Mouse (Mus musculus) testis, postnatal 14 days (tissue): Measurements from ENCODE around the gene Dapk1.
A peak's percentile ranks its signal among the peaks of the same experiment; 100 is the strongest.
"Not testable (repeated sequence)": the region's sequence is repeated elsewhere in the genome, so short reads cannot be mapped to it uniquely, and the experiment has no call there.

Source experiments
- DNase-seq: peaks from one replicate; pipeline ENCODE4 v3.0.0; 2021; ENCODE audit warnings: low spot score

Gene Dapk1

DNA sequence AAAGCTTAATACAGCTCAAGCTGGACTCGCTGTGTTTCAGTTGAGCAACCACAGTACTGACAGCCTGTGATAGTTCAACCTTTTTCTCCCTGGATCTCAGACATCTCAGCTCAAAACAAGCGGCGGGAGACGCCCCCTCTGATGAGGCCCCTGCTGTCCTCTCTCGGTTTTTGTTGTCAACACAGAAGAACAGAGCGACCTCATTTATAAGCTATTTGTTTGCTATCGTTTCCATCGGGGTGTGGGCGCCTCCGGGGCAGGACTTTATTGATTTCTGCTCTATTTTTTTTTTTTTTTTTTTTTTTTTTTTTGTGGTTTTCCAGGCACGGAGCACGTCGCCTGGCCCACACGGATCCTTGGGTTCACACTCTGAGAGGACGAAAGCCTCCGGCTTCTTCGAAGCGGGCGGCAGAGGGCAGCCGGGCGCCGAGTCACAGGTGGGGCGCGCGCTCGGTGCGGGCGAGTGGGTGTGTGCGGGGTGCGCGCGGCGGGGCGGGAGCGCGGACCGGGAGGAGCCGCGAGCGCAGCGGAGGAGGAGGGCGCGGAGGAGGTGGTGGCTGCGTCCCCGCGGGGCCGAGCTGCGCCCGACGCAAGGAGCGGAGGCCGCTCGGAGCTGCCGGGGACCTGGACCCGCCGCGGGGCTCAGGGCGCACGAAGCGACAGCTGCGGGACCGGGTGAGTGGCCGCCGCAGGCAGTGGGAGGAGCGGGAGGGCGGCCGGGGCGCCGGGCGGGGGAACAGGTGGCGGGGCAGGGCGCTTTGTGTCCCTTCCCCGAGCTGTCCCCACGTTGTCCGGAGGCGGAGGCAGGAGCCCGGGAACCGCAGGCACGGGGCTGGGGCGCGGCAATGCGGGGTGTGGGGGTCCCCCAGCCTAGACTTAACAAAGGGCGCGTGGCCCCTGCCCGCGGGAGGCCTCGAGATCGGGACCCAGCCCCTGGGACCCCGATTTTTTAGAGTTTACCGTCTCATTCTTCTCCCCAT, at the start of gene Dapk1:
TSS of gene Dapk1 (plus strand) at position 512 of the 980 bp plus-strand sequence.
- peak; percentile 69 for DNase-seq

DNA sequence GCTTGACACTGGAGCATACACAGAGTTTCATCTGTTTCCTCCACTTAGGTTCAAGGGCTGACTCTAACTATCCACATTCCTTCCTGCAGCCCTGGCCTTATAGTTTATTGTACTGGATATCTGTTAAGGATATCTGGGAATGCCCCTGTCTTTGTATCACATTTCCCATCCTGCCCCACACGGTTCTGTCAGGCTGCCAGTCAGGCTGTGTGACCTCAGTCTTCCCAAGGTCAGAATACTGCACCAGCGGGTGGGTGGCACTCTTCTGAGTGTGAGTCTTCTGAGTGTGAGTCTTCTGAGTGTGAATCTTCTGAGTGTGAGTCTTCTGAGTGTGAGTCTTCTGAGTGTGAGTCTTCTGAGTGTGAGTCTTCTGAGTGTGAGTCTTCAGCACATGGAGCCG, 48.4 kb upstream of the Dapk1 start:
- DNase-seq: no peak

GRCm38 (mm10) chr13:60556476-60556875, 45.3 kb upstream of the Dapk1 start:
- no peak for DNase-seq

DNA sequence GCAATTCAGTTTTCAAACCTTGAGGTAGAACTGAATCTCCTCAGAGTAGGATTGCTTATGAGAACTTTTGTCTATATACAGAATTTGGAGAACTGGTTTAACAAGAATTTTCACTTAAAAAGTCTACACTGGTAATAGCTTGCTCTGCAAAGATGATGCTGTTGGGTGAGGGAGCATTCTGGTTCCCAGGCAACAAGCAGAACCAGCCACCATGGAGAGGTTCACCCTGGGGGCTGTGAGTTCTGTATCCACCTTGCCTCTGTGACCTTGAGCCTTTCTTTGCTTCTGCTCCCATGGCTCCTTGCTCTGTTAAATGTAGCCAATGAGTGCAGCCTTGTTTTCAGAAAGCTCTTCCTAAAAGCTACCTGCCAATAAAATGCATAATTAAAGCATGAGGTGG, 44.8 kb upstream of the Dapk1 start:
- no peak for DNase-seq

- DNase-seq: no peak
Observed at GRCm38 (mm10) chr13:60564303-60564702, 37.4 kb upstream of the Dapk1 start.

- no peak for DNase-seq
Observed at GRCm38 (mm10) chr13:60568934-60569548, 32.7 kb upstream of the Dapk1 start.

DNA sequence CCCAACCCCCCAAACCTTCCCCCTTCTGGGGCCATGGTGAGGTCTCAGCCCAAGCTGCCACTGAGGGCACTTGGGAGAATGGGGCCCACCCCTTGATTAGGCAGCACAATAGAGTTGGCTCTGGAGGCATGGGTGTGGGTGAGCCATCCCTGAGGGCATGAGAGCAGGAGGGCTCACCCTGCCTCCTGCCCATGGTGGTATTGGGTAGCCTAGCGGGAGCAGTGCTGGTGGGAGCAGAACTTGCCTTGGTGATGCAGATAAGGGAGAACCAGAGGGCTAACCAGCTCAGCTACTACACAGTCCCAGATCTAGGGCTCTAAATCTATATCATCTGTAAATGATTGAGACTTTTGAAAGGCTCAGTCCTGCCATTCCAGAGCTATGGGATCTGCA, 32.2 kb upstream of the Dapk1 start:
- no peak for DNase-seq

GRCm38 (mm10) chr13:60573541-60573940, 28.2 kb upstream of the Dapk1 start:
- no peak for DNase-seq

GRCm38 (mm10) chr13:60573971-60574370, 27.8 kb upstream of the Dapk1 start:
- no peak for DNase-seq

DNA sequence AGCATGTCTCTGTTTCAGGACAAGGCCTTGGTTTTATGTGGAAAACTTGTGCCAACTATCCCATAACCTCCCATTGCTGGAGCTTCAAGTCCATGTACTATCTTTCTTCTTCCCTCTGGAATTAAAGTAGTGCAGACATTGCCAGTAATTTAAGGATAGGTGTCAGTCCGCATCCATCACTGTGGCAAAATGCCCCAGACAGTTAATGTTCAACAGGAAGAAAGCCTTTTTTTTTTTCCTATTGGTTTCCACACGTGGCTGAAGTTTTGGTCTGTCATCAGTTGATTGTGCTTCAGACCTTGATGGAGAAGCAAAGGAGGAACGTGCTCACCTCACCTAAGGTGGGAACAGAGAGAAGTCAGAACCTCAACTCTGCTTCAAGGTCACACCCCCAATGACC, 23.2 kb upstream of the Dapk1 start:
- no peak for DNase-seq

DNA sequence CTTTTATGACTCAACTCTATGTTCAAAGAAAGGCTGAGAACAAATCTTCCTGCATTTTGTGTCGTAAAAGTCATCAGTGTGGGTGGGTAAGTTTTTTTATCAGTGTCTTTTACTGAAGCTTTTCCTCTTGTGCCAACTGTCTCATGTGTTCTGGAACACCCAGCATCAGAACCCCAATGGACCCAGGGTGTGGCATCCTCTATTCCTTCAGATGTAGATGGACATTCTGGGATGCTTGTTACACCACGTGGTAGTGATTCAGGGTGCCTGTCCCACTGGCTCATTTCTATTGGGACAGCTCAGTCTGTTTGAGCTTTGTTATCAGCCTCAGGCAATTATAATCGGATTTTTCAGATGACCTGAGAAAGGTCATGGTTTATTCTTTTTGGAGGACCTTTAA, 6.9 kb upstream of the Dapk1 start:
- no peak for DNase-seq

GRCm38 (mm10) chr13:60595519-60595918, 6.2 kb upstream of the Dapk1 start:
- no peak for DNase-seq

GRCm38 (mm10) chr13:60602416-60603251, 887 bp downstream of the Dapk1 start:
- DNase-seq: no peak

DNA sequence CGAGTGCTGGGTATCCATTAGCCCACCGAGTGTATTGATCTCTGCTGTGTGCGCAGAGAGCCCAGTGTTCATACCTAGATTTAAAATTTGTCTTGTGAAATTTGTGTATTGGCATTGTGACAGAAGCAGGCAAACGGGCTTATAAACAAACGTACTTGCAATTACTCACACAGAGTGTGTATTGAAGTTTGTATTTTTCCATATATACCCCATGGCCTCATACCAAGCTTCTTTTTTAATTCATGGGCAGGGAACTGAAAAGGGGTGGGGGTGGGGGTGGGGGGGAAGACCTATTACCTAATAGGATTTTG, 1.5 kb downstream of the Dapk1 start:
- DNase-seq: no peak

DNA sequence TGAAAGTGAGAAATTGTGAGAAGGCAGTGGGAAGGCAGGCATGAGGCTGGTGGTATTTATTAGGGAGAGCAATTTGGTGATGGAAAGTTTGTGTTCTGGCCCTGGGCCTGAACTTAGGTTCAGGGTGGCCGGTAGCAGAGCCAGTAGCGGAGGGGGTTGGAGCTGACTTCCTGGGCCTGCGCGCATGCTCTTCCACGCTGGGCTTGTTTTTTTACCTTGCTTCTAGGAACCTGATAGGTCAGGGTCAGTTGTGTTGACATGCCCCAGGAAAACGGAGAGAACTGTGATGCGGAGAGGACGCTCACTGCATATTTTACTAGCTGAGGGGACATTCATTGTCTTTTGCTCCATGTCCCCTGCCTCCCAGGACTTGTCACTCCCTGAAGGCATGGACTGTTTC, 5.7 kb downstream of the Dapk1 start:
- no peak for DNase-seq

- DNase-seq: peak; percentile 52
Observed at GRCm38 (mm10) chr13:60608411-60609046, 6.8 kb downstream of the Dapk1 start.

DNA sequence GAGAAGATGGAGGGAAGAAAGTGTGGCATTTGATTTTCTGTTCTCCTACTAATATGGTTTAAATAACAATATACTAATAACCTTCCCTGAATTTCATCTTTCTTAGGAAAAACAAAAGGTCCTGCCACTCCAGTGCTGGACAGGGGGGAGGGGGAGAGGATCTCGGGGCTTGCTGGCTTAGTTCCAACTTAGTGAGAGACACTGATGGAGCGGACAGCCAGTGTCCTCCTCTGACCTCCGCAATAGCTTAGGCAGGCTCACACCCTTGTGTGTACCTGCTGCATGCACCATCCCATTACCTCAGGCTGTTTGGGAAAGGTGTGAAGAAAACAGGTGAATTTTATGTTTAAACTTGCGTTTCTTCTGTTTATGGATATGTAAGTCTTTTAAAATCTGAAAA, 7.5 kb downstream of the Dapk1 start:
- no peak for DNase-seq

DNA sequence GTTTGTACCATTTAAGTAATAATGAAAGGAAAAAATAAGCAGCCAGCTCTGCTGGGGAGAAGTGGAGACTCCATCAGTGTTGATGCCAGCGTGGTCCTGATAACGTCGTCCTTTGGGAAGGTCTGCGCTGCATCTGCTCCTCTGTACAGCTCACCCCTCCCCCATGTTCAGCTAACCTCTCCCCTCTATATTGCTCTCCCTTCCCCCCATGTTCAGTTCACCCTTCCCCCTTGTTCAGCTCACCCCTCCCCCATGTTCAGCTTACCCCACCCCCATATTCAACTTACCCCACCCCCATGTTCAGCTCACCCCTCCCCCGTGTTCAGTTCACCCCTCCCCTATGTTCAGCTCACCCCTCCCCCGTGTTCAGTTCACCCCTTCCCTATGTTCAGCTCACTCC, 8.8 kb downstream of the Dapk1 start:
- no peak for DNase-seq

DNA sequence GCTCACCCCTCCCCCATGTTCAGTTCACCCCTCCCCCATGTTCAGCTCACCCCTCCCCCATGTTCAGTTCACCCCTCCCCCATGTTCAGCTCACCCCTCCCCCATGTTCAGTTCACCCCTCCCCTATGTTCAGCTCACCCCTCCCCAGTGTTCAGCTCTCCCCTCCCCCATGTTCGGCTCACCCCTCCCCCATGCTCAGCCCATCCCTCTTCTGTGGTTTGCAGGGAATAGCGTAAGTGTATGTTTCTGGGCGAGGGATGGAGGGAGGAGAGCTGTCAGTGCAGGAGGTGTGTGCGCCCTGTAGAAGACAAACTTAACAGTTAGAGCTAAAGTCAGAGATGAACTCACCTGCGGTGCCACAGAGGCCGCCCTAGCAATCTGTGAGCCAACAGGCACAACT, 9.2 kb downstream of the Dapk1 start:
- DNase-seq: not testable (repeated sequence)

- DNase-seq: no peak
Observed at GRCm38 (mm10) chr13:60612160-60612559, 10.4 kb downstream of the Dapk1 start.

DNA sequence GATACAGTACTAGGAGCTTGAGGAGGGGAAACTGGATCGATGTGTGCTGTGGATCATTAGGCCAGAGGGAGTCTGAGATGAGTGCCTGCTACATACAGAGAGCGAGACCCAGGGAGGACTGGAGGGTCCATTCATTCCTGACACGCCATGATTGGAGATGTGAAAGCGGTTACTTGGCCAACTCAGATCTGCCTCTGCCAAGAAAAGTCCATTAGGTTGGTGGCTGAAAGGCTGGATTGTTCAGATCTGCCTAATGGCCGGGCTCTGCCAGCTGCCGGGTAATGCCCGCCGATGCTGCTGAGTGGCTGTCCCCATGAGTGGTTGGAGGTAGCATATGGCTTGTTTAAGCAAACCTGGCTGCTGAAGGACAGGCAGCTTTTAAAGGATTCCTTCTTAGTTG, 12.4 kb downstream of the Dapk1 start:
- DNase-seq: no peak

DNA sequence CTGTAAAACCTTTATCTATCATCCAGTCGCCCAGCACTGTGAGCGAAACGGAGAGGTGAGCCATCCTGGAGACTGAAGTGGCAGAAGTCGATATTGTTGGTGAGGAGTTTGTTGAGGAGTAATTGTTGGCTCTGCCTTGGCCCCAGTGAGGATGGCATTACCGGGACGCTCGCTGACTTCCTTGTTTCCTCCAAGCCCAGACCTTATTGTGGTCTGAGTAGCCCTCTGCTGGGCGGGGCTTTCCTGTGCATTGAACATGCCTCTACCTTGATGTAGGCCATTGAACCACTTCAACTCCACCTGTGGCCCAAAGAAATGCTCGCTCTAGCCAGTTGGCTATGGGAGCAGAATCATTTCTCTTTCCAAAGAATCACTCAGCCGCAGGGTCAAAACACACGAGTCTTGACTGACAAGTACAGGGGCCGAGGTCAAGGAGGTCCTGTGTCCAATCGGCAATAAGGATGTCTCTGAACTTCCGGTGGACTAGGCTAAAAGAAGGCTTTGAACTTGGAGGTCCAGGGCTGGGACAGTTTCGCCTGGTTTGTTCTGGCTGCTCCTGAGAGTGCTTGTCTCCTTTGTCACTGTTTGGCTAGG, 13.4 kb downstream of the Dapk1 start:
- DNase-seq: no peak
